Mouse (Mus musculus): ENCODE results near the gene Tgtp2.
"Not testable (repeated sequence)": the region's sequence is repeated elsewhere in the genome, so short reads cannot be mapped to it uniquely, and the experiment has no call there.

Gene Tgtp2

DNA sequence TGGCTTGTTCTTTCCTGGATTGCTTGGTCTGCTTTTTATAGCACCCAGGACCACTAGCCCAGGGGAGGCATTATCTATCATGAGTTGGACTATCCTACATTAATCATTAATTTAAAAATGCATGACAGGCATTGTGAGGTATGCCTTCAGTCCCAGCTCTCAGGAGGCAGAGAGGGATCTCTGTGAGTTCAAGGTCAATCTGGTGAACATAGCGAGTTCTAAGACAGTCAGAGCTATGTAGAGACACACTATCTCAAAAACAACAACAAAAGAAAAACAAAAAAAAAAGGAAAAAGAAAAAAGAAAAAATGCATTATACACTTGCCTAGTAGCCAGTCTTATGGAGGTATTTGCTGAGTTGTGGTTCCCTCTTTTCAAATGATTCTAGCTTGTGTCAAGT lies 20.4 kb upstream of the Tgtp2 start:
- no peak for DNase-seq

DNA sequence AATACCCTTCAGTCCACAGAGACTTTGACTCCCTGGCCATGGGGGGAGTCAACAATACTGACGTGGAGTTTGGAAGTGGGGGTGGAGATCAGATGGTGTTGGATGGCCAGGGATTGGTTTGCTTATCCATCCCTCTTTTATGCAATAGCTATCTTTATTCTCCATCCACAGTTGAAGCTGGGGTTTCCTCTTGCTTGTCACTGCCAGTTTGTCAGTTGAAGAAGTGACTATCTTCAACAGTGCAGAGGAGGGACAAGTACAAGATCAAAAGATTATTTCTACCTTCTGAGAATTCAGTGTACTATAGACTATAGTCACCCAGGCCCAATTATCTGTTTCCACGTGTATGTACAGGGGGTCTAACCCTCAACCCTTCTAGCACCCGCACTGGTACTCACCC lies 19.8 kb upstream of the Tgtp2 start:
- no peak for DNase-seq

DNA sequence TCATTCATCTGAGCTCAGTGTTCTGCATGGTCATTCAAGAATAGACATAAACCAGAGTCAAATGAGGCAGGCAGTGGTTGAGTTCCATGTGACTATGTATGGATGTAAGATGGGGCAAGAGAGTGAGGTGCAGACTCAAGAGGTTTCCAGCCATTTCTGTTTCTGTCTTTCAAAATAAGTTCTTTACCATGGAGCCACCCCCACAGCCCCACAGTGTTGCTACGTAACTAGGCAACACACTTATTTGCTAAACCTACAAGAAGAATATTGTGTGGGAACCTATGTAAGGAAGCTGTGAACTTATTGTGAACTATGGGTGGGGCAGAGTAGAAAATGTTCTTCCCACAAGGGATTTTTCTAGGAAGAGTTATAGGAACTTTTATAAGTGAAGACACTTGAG lies 19.1 kb upstream of the Tgtp2 start:
- no peak for DNase-seq

DNA sequence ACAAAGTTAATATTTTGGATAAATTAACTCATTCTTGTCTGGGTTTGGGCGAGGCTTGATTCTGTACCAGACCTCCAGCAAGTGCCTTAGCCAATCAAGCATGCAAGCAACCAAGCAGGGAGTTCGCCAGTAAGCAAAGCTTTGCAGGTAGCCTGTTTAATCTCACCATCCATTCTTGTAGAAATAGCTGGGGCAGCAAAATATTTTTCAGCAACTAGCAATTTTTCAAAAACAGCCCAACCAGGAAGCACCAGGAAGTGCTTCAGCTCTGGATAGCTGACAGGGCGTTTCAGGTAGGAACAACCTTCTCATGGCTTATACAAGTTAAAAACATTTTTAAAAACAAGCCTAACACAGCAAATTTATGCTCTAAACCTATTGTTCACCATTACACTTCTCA lies 17.9 kb upstream of the Tgtp2 start:
- DNase-seq, result peak; percentile 38 to 39

DNA sequence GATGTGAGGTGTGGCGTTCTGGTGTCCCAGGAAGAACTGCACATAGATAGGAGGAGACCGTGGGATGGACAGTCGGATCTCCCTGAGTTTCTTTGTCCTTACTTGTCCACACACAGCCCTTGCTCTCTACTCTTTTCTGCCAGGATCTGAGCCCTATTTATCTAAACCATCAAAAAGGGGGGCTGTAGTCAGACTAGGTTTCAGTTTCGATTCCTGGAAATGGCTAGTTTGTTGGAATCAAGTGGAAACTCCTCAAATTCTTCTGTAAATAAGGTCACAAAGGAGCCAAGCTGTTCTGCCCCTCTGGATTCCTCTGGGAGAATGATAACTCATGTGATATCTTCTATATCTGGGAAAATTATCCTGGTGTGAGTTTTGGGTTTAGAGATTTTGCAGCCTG lies 17.4 kb upstream of the Tgtp2 start:
- peak; percentile 16 to 57 for DNase-seq

- no peak for DNase-seq
These were observed 16.6 kb upstream of the Tgtp2 start for GRCm38 (mm10) chr11:49080636-49081035.

GRCm38 (mm10) chr11:49078719-49079118 lies 14.7 kb upstream of the Tgtp2 start:
- DNase-seq, result no peak

DNA sequence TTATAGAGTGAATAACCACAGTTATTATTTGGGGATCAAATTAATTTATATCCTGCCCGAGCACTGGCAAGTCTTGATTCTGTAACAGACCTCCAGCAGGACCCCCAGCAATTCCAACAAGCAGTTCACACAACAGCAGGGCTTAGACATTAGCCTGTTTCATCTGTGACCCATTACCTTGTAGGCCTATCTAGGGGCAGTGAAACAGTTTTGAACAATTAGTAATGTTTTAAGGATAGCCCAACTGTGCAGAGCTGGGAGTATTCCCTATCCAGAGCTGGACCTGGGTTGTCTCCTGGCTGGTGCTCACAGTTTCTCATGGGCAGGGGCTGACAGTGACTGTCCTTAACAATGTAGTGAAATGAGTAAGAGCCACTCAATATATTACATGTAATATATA lies 13.0 kb upstream of the Tgtp2 start:
- no peak for DNase-seq

- DNase-seq, result peak; percentile 42 to 73
These were observed 12.2 kb upstream of the Tgtp2 start, which contains the start of gene Ifi47 for GRCm38 (mm10) chr11:49076001-49076757. Ifi47 (plus strand) TSS chr11:49076587.

- DNase-seq, result no peak
These were observed 4.4 kb upstream of the Tgtp2 start for GRCm38 (mm10) chr11:49068358-49068757.

DNA sequence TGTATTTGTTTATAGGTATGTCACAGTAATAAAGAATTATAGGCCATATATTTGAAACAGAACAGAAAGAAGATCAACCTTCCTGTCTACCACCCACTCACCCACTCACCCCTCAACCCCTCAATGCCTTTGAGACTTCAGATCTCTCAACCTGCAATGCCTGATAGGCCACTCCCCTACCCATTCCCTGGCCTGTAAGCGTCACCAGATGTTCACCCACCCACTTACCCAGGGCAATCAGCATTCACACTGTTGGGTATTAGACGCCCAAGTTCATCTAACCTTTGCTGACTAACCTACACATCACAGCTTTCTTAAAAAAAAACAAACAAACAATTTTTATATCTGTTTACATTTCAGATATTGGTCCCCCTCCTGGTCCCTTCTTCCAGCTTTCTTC lies 2.1 kb downstream of the Tgtp2 start:
- DNase-seq, result not testable (repeated sequence)

DNA sequence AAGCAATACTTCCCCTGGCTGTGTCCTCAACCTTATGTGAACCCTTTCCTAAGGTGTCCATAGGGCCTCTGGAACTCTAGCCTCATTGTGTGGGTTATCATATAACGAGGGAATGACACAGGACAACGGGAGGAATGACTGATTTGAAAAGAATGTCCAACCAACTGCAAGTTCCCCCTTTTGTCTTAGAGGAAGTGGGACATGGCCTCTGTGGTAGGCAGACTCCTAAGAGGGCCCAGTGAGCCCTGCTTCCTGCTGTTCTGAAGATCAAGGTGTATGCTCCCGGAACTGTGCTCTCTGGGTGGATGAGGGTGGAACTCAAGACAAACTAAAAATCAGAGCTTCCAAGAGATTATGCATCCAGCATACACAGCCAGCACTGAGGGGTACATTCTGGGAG lies 3.9 kb downstream of the Tgtp2 start:
- DNase-seq, result not testable (repeated sequence)

DNA sequence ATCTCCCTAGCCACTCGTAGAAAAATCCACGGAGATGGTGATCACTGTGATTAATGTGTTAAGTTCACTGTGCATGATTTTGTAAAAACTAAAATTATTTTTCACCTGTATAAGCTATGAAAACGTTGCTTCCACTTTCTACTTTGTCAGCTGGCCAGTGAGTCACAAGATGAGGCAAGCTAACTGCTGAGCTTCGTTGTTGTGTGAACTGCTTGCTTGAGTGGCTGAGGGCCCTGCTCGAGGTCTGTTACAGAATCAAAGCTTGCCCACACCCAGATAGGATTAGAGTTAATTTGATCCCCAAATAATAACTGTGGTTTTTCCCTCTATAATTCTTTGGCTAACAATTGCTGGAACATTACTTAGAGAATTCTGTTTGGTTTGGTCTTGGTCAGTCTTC lies 12.1 kb downstream of the Tgtp2 start:
- not testable (repeated sequence) for DNase-seq

- DNase-seq, result not testable (repeated sequence)
These were observed 12.7 kb downstream of the Tgtp2 start, which contains the start of gene 9930111J21Rik2 for GRCm38 (mm10) chr11:49051093-49051891. 9930111J21Rik2 (minus strand) TSS chr11:49051242.

DNA sequence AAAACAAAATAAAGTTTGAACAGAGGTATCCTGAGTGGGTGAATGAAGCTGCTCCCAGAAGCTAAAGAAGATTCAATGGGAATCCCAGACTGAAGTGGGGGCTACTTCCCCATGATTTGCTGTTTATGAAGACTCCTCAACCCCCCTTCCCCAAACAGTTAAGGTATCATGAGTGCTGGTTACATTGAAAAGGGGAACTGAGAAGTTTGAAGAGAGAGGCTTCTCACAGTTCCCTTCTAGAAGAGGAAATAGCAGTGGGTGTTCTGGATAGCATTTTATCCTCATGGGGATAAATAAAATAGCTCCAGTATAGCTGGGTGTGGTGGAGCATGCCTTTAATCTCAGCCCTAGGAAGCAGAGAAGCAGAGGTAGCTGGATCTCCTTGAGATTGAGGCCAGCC lies 13.9 kb downstream of the Tgtp2 start:
- DNase-seq, result not testable (repeated sequence)

DNA sequence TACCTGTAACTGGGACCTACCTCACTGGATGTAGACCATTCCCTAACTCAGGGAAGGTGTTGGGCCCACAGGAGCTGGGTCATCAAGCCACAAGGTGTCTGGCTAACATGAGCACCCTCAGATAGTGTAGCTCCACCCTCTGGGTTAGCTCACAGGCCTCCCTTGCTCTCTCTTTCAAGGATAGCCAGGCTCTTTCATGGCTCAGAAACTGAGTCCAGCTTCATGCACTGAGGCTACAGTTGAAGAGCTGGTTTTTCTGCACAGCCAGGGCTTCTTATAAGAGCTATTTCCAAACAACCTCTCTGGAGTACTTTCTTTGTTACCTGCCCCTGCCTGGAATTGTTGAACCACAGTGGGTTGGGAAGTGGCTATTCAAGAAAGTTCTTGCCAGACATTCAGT lies 51.9 kb downstream of the Tgtp2 start:
- DNase-seq, result not testable (repeated sequence)
